Mouse (Mus musculus) urinary bladder, postnatal 14 days (tissue): ENCODE data around the gene Sec24d.
A peak's percentile ranks its signal among the peaks of the same experiment; 100 is the strongest.

ENCODE experiments used
- DNase-seq: peaks from one replicate; pipeline ENCODE4 v3.0.0; 2021; ENCODE audit warnings: low spot score

The Sec24d gene

DNA sequence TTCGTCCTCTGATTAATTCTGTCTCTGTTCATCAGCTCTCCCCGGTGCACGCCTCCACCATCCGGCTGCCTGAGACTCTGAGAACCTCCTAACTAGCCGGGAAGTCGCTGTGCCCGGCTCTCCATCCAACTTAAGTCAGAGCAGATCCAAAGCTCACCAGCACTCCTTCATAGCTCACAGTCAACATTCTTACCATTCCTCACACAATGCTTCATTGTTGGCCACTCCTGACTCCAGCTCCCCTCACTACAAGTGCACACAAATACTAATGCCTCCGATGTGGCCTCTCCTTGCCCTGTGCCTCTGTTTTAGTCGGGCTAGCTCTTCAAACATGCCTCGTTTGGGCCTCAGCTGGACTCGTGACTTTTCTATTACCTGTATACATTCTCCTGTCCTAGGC lies 29.4 kb downstream of the Sec24d start:
- no peak for DNase-seq

DNA sequence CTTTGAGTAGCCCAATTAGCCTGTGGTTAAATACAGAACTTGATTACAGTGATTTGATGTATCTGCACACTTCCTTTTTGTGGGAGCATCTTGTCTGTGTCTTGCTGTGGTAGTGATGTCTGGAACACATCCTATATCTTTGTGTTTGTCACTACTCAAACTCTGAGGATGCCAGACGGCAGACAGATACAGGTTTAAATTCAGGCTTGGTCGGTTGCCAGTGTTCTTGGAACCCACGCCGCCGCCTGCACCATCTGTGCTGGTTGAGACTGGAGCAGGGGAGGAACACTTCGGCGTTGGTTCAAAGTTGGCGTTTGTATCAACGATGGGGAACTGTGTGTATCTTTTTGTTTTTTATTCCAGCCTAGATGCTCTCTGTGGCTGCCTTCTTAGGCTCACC lies 31.0 kb downstream of the Sec24d start:
- DNase-seq = no peak

DNA sequence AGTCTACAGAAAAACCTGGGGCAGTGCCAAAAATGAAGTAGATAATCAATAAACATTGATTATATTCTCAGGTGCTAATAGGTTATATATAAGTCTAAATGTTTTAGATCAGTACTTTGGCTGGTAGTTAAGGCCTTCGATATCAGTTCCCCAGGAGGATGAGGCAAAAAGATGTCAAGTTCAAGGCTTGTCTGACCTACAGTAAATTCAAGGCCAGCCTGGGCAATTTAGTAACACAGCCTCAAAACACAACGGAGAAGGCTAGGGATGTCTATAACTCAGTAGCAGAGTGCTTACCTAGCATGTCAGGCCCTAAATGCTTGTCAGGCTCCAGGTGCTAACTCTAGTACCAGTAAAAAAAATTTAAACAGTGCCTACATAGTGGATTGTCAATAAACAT lies 34.3 kb downstream of the Sec24d start:
- DNase-seq = no peak

DNA sequence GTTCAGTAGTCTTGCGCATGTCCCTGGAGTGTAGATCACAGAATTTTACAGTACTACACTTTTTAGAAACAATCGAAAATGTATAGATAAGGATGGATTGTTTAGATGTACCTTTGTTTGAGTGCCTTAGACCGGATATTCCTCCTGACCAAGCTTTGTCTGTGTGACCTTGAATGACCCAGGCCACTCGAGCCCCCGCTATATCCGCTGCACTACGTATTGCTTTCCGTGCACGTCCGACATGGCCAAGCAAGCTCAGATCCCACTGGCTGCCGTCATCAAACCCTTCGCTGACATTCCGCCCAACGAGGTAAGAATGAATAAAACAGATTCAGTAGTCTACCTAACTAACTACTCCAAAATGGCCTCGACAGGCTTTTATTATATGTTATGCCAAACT lies 38.4 kb downstream of the Sec24d start:
- no peak for DNase-seq

DNA sequence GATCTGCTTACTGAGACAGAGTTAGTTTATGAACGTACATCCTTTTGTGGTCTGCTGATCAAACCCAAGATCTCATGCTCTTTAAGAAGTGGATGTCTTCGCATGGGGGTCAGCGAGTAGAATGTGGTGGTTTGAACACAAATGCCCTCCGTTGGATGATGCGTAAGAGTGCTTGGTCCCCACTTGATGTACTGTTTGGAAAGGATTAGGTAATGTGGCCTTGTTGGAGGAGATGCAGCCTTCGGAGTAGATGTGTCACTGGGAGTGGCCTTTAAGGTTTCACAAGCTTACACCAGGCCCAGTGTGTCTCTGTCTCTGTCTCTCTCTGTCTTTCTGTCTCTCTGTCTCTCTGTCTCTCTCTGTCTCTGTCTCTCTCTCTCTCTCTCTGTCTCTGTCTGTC lies 40.2 kb downstream of the Sec24d start:
- DNase-seq = no peak

DNA sequence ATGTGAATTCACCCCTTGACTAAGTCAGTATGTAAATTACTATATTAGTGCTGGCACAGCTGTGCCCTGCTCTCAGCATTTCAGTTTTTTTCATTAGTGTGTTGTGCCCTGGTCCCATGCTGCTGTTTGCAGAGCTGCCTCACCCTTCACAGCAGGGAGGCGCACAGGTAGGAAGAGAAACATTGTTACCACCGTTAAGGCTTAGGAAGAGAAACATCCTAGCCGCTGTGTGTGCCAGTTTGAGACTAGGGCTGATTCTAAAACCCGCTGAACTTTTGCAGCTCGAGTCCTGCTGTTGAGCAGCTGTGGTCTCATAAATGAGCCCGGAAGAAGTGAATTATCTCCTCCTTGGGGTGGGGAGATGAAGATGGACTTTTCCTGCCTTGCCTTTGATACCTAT lies 41.9 kb downstream of the Sec24d start:
- DNase-seq = no peak

DNA sequence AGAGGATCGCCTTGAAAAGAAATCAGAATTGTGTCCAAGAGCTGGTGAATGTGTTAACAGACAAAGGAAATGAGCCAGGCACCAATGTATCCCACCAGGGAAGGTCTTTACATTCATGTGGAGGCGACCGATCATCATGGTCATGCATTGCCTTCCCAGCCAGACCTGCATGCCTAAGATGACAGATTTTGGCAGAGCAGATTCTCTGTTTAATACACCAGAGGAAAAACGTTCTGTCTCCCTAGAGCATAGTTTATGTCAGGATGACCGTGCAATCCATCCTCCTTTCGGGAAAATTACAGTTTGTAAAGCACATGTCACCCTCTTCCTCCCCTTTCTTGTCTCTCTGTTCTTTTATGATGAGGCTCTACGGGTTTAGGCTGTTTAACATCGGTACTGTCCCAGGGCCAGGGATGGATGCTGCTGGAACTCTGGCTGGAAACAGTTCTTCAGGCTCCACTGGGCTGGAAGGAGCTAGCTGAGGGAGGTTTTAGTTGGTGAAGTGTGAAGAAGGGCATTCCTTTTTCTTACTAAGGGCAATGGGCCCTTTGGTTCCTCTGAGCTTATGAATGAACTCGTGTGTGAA lies 45.3 kb downstream of the Sec24d start:
- no peak for DNase-seq

DNA sequence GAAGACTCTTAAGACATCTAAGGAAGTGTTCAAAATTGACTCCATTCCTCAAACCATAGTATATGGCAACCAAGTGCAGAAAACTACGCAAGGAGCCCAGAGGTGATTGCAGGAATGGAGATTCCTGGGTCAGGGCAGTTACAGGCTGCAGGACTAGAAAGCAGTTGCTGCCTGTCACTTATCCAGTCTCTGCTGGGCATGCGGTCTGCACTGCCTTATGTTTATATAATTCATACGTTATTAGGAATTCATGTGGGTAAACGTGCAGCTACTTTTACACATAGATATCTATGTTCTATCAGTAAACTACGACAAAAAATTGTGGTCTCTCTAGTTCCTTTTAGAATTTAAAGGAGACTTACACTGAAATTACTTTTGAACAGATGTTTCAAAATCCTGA lies 46.2 kb downstream of the Sec24d start:
- DNase-seq = no peak

DNA sequence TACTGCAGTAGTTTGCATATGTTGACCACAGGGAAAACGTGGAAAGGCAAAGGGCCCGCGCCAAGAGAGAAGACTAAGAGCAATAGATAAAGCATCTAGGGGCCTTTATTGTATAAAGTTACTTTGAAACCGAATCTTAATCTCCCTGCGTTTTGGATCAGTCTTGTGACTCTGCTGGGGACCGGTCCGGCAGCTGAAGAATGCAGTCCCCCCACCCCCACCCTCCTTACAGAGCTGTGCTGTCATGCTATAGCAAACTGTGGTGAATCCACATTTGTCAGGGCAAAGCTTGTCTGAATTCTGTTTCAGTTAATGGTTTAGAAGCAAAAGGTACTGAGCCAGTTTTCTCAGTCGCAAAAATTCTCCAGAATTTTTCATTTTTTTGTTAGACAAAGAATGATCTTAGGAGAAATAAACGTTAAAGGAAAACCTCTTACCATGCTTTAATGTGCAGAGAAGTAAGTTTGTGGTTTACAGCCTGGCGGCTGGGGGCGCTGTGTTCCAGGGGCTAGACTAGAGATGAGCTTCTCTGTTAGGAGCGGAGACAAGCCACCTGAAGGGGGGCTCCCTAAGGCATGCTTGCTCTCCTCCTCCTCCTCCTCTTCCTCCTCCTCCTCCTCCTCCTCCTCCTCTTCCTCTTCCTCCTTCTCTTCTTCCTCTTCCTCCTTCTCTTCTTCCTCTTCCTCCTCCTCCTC lies 46.8 kb downstream of the Sec24d start:
- no peak for DNase-seq

DNA sequence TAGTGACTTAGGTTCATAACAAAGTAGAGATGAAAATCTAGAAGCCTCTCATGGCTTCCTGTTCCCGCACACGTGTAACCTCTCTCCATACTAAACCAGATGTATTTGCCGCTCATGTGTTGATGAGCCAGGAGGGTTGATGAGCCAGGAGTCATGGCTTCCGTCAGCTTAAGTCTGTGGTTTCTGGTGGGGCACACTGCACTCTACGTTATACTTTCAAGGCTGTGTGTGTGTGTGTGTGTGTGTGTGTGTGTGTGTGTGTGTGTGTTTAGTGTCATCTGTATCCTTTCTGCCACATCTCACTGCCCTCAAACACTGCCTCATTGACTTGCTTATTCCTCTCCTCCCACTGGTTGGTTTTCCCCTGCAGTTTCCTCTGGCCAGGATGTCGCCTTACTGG lies 48.8 kb downstream of the Sec24d start:
- no peak for DNase-seq

DNA sequence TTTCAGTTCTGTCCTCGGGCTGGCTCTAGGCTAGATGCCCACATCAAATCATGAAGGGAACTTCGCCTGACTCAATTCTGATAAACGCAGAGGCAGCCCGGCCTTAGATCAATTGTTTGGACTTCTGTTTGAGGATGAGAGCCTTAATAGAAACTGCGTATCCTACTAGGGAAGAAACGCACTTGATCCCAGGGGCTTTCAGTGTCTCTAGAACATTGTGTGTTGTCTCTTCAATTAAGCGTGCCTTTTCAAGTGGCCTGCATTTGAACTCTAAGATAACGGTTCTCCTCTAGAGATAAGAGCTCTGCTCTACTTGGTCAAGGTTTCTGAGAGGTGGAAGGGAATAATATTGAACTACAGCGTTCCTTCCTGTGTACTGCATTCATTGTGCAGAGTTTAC lies 49.8 kb downstream of the Sec24d start:
- DNase-seq = no peak

DNA sequence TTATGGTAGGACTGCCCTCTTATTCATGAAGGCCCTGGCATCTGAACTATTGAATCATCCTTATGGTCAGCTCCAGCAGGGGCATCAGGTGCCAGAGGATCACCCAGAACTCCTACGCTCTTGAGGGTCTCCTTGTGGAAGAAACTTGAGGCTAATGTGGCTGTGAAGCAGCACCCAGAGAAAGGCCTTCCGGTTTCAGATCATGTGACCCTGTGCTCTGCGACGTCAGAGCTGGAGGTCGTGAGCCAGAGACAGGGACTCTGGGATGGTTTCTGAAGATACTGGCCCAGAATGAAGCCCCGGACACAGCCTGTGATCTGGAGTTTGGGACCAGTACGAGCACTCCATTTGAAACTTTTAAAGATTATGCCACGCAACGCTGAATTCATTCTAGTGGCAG lies 53.1 kb downstream of the Sec24d start:
- DNase-seq = no peak

DNA sequence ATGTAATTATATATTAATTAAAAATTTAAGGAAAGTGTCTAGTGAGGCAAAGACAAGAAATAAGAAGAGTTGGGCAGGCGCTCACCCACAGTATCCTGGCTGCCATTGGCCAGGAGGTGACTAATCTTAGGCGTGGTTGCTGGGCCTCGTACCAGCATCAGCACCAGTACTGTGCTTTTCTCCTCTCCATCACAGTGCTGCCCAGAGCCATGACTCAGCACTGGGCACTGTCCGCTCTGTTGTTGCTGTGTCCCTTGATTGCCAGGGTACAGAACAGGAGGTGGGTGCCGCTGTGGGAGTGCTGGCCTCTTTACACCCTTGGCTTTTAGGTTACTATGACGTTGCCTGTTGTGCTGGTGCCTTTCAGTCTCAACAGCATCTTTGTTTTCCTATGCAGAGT lies 54.4 kb downstream of the Sec24d start:
- DNase-seq = peak; percentile 55

DNA sequence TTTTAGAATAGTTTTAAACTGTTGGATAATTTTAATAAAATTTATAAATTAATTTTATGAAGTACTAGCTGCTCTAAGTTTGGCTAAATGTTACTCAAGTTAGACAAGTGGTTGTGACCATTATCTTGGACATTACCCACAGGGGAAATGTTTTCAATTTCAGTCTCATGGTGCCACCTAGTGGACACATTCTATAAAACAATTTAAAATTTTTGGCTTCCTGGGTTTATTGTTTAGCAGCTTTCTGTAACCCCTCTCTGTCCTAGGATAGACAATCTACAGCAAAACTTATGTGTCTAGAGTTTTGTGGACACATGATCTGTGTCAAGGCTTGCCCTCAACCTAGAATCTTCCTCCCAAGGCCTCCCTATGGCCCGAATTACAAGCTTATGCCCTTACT lies 54.9 kb downstream of the Sec24d start:
- DNase-seq = no peak

DNA sequence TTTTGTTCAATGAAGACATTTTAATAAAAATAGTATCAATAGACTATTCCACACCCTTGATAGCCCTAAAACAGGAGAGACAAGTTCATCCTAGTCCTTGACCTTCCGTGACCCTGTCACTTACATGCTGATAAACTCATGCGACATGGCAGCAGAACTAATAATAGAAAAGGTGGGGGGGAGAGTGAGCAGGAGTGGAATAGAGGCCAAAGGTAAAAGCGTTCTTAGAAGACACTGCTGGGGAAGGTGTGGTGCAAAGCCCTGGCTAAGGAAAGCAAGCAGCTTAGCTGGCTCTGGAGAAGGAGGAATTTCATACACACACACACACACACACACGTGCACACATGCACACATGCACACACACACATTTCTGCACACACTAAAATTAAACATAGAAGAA lies 57.1 kb downstream of the Sec24d start:
- no peak for DNase-seq

DNA sequence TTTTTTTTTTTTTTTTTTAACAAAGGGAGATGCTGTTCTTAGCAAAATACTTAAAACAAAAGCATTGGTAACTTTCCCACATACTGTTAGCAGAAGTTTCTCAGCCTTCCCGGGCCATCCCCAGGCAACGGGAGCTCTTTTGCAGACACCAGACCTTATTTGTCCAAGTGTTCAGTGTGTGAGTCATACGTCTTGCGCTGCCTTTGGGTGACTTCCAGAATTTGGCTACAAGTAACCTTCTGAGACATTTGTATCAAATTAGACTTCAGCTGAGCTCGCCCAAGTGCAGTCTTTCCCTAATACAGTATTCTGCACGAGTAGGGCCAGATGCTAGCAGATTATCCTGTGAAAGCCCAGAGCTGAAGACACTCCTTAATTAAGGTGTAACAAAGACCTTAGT lies 62.0 kb downstream of the Sec24d start:
- DNase-seq = peak; percentile 75

DNA sequence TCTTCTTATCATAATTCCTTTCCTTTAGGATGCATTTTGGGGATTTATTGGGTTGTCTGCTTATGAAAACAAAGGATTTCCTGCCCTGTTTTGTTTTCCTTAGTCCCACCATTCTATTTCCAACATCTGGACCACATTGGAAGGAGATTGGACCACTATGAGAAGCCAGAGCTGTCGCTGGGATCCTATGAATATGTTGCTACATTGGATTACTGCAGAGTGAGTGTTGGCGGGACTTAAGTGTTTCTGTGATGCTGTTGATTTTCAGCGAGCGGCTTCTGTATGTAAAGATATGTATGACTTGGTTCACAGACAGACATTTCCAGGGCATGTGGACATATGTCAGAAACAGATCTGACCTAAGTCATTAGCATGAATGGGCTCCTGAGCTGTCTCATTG lies 63.0 kb downstream of the Sec24d start:
- DNase-seq = no peak

DNA sequence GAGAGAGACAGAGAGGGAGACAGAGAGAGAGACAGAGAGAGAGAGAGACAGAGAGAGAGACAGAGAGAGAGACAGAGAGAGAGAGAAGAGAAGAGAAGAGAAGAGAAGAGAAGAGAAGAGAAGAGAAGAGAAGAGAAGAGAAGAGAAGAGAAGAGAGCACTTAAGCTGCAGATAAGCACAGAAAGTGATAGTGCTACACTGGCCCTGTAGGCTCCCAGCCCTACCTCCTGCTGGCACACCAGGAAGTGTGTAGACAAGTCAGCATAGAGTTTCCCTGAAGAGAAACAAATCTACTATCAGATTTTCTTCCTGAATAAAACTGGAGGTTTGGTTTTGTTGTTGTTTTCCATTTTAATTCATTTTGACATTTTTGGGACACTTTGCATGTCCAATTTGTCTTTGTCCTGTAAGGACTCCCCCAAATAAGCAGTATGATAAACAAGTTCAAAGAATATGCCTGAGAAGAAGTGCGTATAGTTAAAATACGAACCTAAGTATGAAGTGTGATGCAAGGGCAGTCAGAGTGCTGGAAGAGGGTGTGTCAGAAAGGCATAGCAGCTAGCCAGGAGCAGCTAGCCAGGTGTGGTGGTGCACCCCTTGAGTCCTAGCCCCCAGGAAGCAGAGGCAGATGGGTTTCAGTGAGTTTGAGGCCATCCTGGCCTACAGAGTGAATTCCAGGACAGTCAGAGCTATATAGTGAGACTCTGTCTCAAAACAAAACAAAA lies 65.2 kb downstream of the Sec24d start:
- DNase-seq = no peak

DNA sequence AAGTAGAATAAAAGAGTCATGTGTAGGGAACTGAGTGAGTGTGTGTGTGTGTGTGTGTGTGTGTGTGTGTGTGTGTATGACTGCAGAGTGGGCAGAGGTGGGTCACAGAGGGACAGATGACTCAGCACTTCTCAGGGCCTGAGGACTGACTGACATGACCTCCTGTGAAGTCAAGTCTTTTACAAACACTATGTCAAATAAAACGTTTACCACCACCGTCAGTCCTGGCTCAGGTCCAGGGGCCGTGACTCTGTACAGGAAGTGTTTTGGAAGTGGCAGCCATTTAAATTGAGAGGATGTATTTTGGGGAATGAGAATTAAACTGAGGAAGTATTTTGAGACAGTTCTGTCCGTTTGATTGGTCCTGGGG lies 65.8 kb downstream of the Sec24d start:
- DNase-seq = peak; percentile 53

DNA sequence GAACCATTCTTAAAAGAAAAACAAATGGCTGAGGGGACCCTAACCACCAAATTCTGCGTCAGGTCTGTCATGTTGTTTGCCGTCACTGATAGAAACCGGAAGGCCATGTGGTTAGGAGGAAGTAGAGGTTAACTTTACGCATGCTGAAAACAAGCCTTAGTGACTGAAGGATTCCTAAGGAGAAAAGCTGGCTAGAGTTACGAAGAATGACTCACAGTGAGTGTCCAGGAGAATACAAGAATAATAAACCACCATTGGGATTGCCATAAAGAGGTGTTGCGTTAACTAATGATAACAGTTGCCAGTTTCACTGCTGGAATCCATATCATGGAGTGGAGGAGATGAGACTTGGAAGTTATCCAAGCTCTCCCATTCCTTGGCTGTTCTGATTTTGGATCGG lies 67.7 kb downstream of the Sec24d start:
- DNase-seq = no peak

DNA sequence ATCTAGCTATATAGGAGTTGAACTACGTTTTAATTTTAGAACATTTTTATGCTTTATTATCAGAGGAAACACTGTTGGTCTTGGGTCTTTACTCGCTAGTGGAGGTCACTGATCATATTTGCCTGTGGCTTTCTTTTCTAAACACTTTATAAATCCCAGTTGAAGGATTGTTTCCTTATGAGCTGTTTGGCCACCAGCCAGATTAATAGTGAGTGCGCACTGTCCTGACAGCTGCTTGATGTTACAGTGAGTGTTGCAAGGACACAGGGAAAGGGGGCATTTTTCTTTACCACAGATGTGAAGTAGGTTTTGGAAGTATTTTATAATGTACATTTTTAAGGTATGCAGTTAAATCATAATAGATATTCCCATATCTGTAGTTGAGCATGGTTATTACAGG lies 68.2 kb downstream of the Sec24d start:
- DNase-seq = peak; percentile 23

DNA sequence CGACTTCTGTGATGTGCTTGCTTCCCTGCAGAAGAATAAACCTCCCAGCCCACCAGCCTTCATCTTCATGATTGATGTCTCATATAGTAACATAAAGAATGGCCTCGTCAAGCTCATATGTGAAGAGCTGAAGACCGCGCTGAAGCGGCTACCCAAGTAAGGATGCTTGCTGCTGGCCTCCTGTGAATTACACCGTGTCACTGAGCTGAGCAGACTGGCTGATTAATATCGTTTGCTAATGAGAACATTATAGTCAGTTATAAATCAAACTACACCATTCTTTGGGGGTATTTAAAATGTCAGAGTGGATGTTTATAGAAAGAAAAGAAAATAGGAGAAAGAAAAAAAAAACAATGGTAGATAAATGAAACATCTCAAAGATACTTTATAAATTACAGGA lies 69.2 kb downstream of the Sec24d start:
- no peak for DNase-seq

DNA sequence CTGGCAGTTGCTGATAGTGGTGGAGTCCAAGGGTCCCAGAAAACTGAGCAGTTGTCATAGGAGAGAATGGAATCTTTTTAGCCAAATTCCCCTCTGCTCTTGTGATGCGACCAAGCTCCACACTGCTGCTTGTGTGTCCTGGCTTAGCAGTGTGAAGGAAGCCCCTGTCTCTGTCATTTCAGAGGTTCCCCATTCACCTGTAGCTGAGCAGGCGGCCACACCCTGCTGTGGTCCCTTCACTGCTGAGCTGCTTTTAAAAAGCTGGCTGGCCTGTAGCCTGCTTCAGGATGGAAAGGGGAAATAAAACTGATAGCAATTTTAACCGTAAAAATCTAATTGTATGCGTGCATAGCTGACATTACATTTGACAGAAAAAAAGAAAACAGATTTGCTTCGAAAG lies 69.7 kb downstream of the Sec24d start:
- DNase-seq = no peak

DNA sequence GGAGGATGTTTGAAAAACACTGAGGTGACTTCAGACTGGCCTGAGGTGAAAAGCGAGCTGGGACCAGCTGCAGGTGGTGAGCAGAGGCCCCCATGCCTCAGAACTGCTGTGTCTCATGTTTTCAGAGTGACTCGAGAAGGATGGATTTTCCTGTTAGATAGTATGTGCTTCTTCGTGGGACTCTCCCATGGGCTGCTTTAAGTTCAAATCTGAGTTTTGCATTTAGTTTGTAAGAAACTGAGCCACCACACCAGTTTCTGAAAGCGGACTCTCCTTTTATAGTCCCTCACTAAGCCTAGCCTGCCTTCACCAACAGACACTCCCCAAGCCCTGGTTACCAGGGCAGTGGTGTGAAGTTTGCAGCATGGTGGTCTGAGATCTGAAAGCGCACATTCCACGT lies 70.6 kb downstream of the Sec24d start:
- no peak for DNase-seq
